Mouse (Mus musculus): ENCODE data around the gene Pcca.

Pcca gene

DNA sequence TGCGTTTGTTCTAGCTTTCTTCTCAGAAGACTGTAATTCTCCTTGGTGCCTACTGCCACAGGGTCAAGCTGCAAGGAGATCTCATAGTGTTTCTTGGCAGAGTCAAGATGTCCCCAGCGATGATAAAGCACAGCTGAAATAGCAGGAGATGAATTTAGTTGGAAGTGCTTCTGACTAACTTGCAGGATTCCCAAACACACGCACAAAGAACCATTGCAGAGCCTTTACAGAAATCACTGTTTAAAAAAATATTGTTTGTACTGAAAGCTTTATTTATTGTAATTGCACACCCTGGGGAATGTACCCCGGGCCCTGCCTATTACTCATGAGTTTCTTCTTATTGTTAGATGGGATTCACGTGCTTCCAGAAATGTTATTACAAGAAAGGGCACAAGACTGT lies 385.9 kb downstream of the Pcca start:
- DNase-seq (ENCODE audit: low read depth, low spot score) = no peak

- DNase-seq (ENCODE audit: low read depth, low spot score) = no peak
Observed at GRCm38 (mm10) chr14:122936460-122936859, 402.3 kb downstream of the Pcca start.

Data from mesoderm, embryonic 11.5 days (tissue).